Mouse (Mus musculus): ENCODE data around the gene BC061237. TPM values are rescaled to one million over a fixed set of nuclear protein-coding genes. Genes with fewer than 3 reads are reported as not detected.
"Not testable (repeated sequence)": the region's sequence is repeated elsewhere in the genome, so short reads cannot be mapped to it uniquely, and the experiment has no call there.

Gene BC061237
- total RNA-seq (2014; rRNA removed; ENCODE audit: low replicate concordance) = not detected in 2 replicates
- polyA plus RNA-seq (2015; fragmentation: Nextera tagmentation; extraction: Ambion mirVana) = not detected in 2 replicates

DNA sequence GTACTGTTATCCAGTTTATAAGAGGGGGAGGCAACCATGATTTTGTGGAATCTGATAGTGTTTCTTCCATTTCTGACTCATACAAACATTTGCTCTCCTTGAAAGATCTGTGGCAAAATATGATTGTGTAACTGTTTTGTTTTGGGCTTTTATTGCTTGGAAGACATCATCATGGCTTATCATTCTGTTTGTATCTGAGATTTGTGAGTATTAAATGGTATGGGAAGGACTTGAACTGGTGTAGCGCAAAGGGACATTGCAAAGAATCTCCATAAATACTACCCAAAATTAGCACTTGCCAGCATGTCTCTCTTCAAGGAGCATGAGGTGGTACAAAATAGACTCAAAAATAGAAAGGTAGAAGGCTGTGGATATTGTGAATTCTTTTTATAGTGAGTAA is at the start of gene BC061237:
Gene BC061237 (plus strand): TSS at position 301 of the 400 bp plus-strand sequence.
- not testable (repeated sequence) for H3K9me3 ChIP-seq (replicated peaks; ENCODE audit: control insufficient read depth, low read length); H3K9ac ChIP-seq (replicated peaks; ENCODE audit: low read depth, low read length); H3K4me3 ChIP-seq (ENCODE audit: low read depth, low read length); H3K36me3 ChIP-seq (replicated peaks; ENCODE audit: control insufficient read depth, insufficient read depth, low read length); DNase-seq (ENCODE audit: low spot score); H3K4me1 ChIP-seq (ENCODE audit: control insufficient read depth, insufficient read depth); ATAC-seq (ENCODE audit: insufficient read depth, low read depth); H3K4me2 ChIP-seq (ENCODE audit: low read depth, low read length); H3K27ac ChIP-seq (ENCODE audit: low read depth); H3K27me3 ChIP-seq (ENCODE audit: control insufficient read depth, insufficient read depth, low read length)
- WGBS = no CpG with 5 or more reads among the region's 1 CpGs

GRCm38 (mm10) chr14:44517976-44518375 is 25.7 kb downstream of the BC061237 start, which contains the start of gene Gm17093:
Gm17093 (plus strand) TSS chr14:44518276.
- 66% methylated on average over 5 of the region's 5 CpGs for WGBS
- not testable (repeated sequence) for DNase-seq (ENCODE audit: low spot score); ATAC-seq (ENCODE audit: insufficient read depth, low read depth); H3K36me3 ChIP-seq (replicated peaks; ENCODE audit: control insufficient read depth, insufficient read depth, low read length); H3K4me1 ChIP-seq (ENCODE audit: control insufficient read depth, insufficient read depth); H3K4me3 ChIP-seq (ENCODE audit: low read depth, low read length); H3K4me2 ChIP-seq (ENCODE audit: low read depth, low read length); H3K9ac ChIP-seq (replicated peaks; ENCODE audit: low read depth, low read length); H3K9me3 ChIP-seq (replicated peaks; ENCODE audit: control insufficient read depth, low read length); H3K27ac ChIP-seq (ENCODE audit: low read depth); H3K27me3 ChIP-seq (ENCODE audit: control insufficient read depth, insufficient read depth, low read length)

DNA sequence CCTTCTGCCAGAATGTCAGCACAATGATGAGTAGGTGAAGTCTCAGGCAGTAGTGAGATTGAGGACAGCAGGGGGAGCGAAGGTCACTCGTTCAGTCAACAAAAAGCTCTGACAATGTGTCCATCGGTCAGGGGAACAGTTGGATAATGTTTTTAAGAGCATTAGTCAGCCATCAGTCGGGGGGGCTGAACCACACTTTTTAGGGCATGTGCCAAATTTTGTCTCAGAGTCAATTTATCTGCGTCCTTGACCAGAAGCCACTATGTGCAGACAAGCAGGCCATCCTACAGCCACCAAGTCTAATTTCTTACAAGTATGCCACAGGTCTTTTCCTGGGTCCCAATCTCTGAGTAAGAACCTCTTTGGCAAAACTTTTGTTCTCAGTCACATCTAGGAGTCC is 55.7 kb downstream of the BC061237 start:
- not testable (repeated sequence) for H3K27ac ChIP-seq (ENCODE audit: low read depth); H3K36me3 ChIP-seq (replicated peaks; ENCODE audit: control insufficient read depth, insufficient read depth, low read length); DNase-seq (ENCODE audit: low spot score); ATAC-seq (ENCODE audit: insufficient read depth, low read depth); H3K4me3 ChIP-seq (ENCODE audit: low read depth, low read length); H3K9me3 ChIP-seq (replicated peaks; ENCODE audit: control insufficient read depth, low read length); H3K4me2 ChIP-seq (ENCODE audit: low read depth, low read length); H3K9ac ChIP-seq (replicated peaks; ENCODE audit: low read depth, low read length); H3K27me3 ChIP-seq (ENCODE audit: control insufficient read depth, insufficient read depth, low read length); H3K4me1 ChIP-seq (ENCODE audit: control insufficient read depth, insufficient read depth)
- 56% methylated on average over 3 of the region's 5 CpGs for whole genome bisulfite sequencing

Other genes starting within 250 kb of the BC061237 start
- not detected in 2 replicates for gene Gm8220, start 206.9 kb upstream of the BC061237 start, total RNA-seq (2014; rRNA removed; ENCODE audit: low replicate concordance)
- gene Gm8220, start 206.9 kb upstream of the BC061237 start, polyA plus RNA-seq (2015; fragmentation: Nextera tagmentation; extraction: Ambion mirVana) = not detected in 2 replicates
- not detected in 2 replicates for gene Gm5930, start 153.9 kb upstream of the BC061237 start, total RNA-seq (2014; rRNA removed; ENCODE audit: low replicate concordance)
- not detected in 2 replicates for gene Gm5930, start 153.9 kb upstream of the BC061237 start, polyA plus RNA-seq (2015; fragmentation: Nextera tagmentation; extraction: Ambion mirVana)
- not detected in 2 replicates for gene Gm8229, start 127.1 kb upstream of the BC061237 start, total RNA-seq (2014; rRNA removed; ENCODE audit: low replicate concordance)
- gene Gm8229, start 127.1 kb upstream of the BC061237 start, polyA plus RNA-seq (2015; fragmentation: Nextera tagmentation; extraction: Ambion mirVana) = not detected in 2 replicates
- not detected in 2 replicates for gene Gm3371, start 81.8 kb upstream of the BC061237 start, total RNA-seq (2014; rRNA removed; ENCODE audit: low replicate concordance)
- not detected in 2 replicates for gene Gm3371, start 81.8 kb upstream of the BC061237 start, polyA plus RNA-seq (2015; fragmentation: Nextera tagmentation; extraction: Ambion mirVana)
- not detected in 2 replicates for gene Gm8232, start 58.8 kb upstream of the BC061237 start, total RNA-seq (2014; rRNA removed; ENCODE audit: low replicate concordance)
- gene Gm8232, start 58.8 kb upstream of the BC061237 start, polyA plus RNA-seq (2015; fragmentation: Nextera tagmentation; extraction: Ambion mirVana) = not detected in 2 replicates
- gene Gm17093, start 25.8 kb downstream of the BC061237 start, total RNA-seq (2014; rRNA removed; ENCODE audit: low replicate concordance) = not detected in 2 replicates
- not detected in 2 replicates for gene Gm17093, start 25.8 kb downstream of the BC061237 start, polyA plus RNA-seq (2015; fragmentation: Nextera tagmentation; extraction: Ambion mirVana)
- not detected in 2 replicates for gene Gm8247, start 90.7 kb downstream of the BC061237 start, total RNA-seq (2014; rRNA removed; ENCODE audit: low replicate concordance)
- not detected in 2 replicates for gene Gm8247, start 90.7 kb downstream of the BC061237 start, polyA plus RNA-seq (2015; fragmentation: Nextera tagmentation; extraction: Ambion mirVana)
- not detected in 2 replicates for gene Gm5624, start 135.5 kb downstream of the BC061237 start, total RNA-seq (2014; rRNA removed; ENCODE audit: low replicate concordance)
- gene Gm5624, start 135.5 kb downstream of the BC061237 start, polyA plus RNA-seq (2015; fragmentation: Nextera tagmentation; extraction: Ambion mirVana) = not detected in 2 replicates
- not detected in 2 replicates for gene Gm8257, start 214.0 kb downstream of the BC061237 start, total RNA-seq (2014; rRNA removed; ENCODE audit: low replicate concordance)
- gene Gm8257, start 214.0 kb downstream of the BC061237 start, polyA plus RNA-seq (2015; fragmentation: Nextera tagmentation; extraction: Ambion mirVana) = not detected in 2 replicates